Mouse (Mus musculus) lung, embryonic 14.5 days (tissue): ENCODE results near the gene Dnah3. TPM values are rescaled to one million over a fixed set of nuclear protein-coding genes. Genes with fewer than 3 reads are reported as not detected.

ENCODE experiments used
- ATAC-seq: fragments of 200-750 bp; cut with Nextera tagmentation; 2 replicates; pipeline ENCODE4 v1.8.0; 2017; ENCODE audit warnings: mild to moderate bottlenecking, moderate TSS enrichment, moderate library complexity; ENCODE audit not compliant: insufficient read depth
- DNase-seq: peaks from one replicate; pipeline ENCODE4 v3.0.0-alpha.2; 2015
- H3K27ac ChIP-seq: fragments of 300-500 bp; sonication (generic); 2 replicates; pipeline ENCODE4 v1.5.1; 2014; ENCODE audit warnings: low read depth, mild to moderate bottlenecking, moderate library complexity
- H3K27me3 ChIP-seq: fragments of 300-500 bp; sonication (generic); 2 replicates; pipeline ENCODE4 v1.6.1; 2014; ENCODE audit warnings: low read length, control low read depth; ENCODE audit not compliant: insufficient read depth
- H3K36me3 ChIP-seq: fragments of 300-500 bp; sonication (generic); 2 replicates; pipeline ENCODE4 v1.6.1; 2014; ENCODE audit warnings: control low read depth; ENCODE audit not compliant: insufficient read depth
- H3K4me1 ChIP-seq: fragments of 300-500 bp; sonication (generic); 2 replicates; pipeline ENCODE4 v1.6.1; 2014; ENCODE audit warnings: antibody characterized with exemption, control low read depth; ENCODE audit not compliant: insufficient read depth
- H3K4me2 ChIP-seq: fragments of 300-500 bp; sonication (generic); 2 replicates; pipeline ENCODE4 v1.6.1; 2014; ENCODE audit warnings: mild to moderate bottlenecking
- H3K4me3 ChIP-seq: fragments of 300-500 bp; sonication (generic); 2 replicates; pipeline ENCODE4 v1.5.1; 2014; ENCODE audit warnings: low read depth, low read length
- H3K9ac ChIP-seq: fragments of 300-500 bp; sonication (generic); 2 replicates; pipeline ENCODE4 v1.6.1; 2014
- H3K9me3 ChIP-seq: fragments of 300-500 bp; sonication (generic); 2 replicates; pipeline ENCODE4 v1.6.1; 2016; ENCODE audit warnings: low read depth, low read length, control low read depth
- CTCF ChIP-seq: IDR thresholded peaks from 2 replicates; pipeline ENCODE4 v1.5.1; 2016; ENCODE audit warnings: antibody characterized with exemption, low read depth
- WGBS: fragments of 180-500 bp; shearing (Covaris S2); extraction: QIAGEN DNeasy Blood & Tissue Kit; methylation state at CpG from one replicate; pipeline ENCODE4 v1.1.7; 2014; 5-methylcytosine and 5-hydroxymethylcytosine counted together
- polyA plus RNA-seq: library from polyadenylated mRNA; unstranded; fragments of >200 nt; fragmentation: Nextera tagmentation; extraction: Ambion mirVana; gene quantifications from 2 replicates; pipeline ENCODE4 v1.2.1, GENCODE M21; 2014

Gene Dnah3
- polyA plus RNA-seq, 1 experiment from 2014 or later: not detected

GRCm38 (mm10) chr7:119875776-119876440 lies 219.2 kb downstream of the Dnah3 start:
- no peaks in the 10 kb centered on the region; the same call in 1 of the 2 replicates for H3K36me3 ChIP-seq
- DNase-seq: no peak

GRCm38 (mm10) chr7:119873050-119873449 lies 222.0 kb downstream of the Dnah3 start:
- no peaks in the 10 kb centered on the region; the same call in 1 of the 2 replicates for H3K36me3 ChIP-seq
- DNase-seq: no peak
- no peak for TF ChIP-seq CTCF
- H3K4me1 ChIP-seq: no peaks in the 10 kb centered on the region
- H3K9ac ChIP-seq: no peak overlapping the region
- 61% methylated on average over 2 of the region's 2 CpGs for WGBS
- no peaks in the 10 kb centered on the region for H3K9me3 ChIP-seq
- no peaks in the 10 kb centered on the region for H3K27me3 ChIP-seq
- H3K27ac ChIP-seq: no peak overlapping the region
- H3K4me2 ChIP-seq: no peak overlapping the region
- no peak overlapping the region for H3K4me3 ChIP-seq
- no peak for ATAC-seq

More at GRCm38 (mm10) chr7:119875776-119876440, 219.2 kb downstream of the Dnah3 start:
- Histone ChIP-seq H3K4me1 (no peaks in the 10 kb centered on the region), H3K9me3 (no peaks in the 10 kb centered on the region), H3K27me3 (no peaks in the 10 kb centered on the region), H3K27ac (no peak overlapping the region), H3K4me2 (no peak overlapping the region), H3K9ac (no peak overlapping the region), H3K4me3 (no peak overlapping the region)
- WGBS: 28% methylated on average over 3 of the region's 3 CpGs
- no peak for ATAC-seq
- TF ChIP-seq CTCF: no peak

Other genes starting within 250 kb of the Dnah3 start
- gene Lyrm1, start 199.4 kb downstream of the Dnah3 start, polyA plus RNA-seq: 5.5 and 6.2 TPM in 2 replicates
- 7.3 and 7.8 TPM in 2 replicates for gene Dcun1d3, start 199.0 kb downstream of the Dnah3 start, polyA plus RNA-seq
- gene Tmem159, start 7.1 kb upstream of the Dnah3 start, polyA plus RNA-seq: 33.5 and 36.1 TPM in 2 replicates
- not detected in 2 replicates for gene Zp2, start 50.0 kb upstream of the Dnah3 start, polyA plus RNA-seq
- not detected in 2 replicates for gene Anks4b, start 78.6 kb upstream of the Dnah3 start, polyA plus RNA-seq
- gene Crym, start 106.8 kb upstream of the Dnah3 start, polyA plus RNA-seq: 3.4 and 4.4 TPM in 2 replicates
- 0.20 TPM in 1 of 2 replicates, not detected in the other for gene Abca14, start 108.7 kb upstream of the Dnah3 start, polyA plus RNA-seq
- gene Abca15, start 233.4 kb upstream of the Dnah3 start, polyA plus RNA-seq: not detected in 2 replicates